Mouse (Mus musculus): ENCODE measurements around the gene Tmem248. TPM values are rescaled to one million over a fixed set of nuclear protein-coding genes. Genes with fewer than 3 reads are reported as not detected.
A peak's percentile ranks its signal among the peaks of the same experiment; 100 is the strongest.

The Tmem248 gene
- polyA plus RNA-seq (2015; fragmentation: Nextera tagmentation; extraction: Ambion mirVana), result 26.3 and 37.7 TPM in 2 replicates

DNA sequence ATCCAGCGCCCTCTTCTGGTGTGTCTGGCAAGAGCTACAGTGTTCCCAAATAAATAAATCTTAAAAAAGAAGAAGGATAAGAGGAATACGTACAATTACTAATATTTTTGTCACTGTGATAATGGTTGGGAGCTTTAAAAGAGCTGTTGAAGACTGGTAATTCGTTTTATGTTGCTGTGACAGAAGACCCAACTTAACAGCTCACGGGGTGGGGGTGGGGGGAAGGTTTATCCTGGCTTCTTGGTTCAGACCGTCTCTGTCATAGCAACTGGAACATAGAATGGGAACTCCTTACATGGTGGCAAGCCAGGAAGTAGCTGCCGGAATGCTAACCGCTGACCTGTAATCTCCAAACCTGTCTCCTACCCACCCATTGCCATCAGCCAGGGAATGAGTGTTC is at the start of gene Tmem248:
Tmem248 (plus strand) TSS at position 301 of the 400 bp plus-strand sequence.
- no peak for ATAC-seq (ENCODE audit: insufficient number of reproducible peaks, low FRiP score, low TSS enrichment, low read depth)
- WGBS, result 83% methylated on average over 7 of the region's 7 CpGs
- Histone ChIP-seq H3K27me3 (no peaks in the 10 kb centered on the region), H3K27ac (no peak within 1 kb of the TSS), H3K9me3 (no peaks in the 10 kb centered on the region), H3K9ac (no peak within 1 kb of the TSS), H3K4me1 (peaks cover 7% of the 10 kb centered on the region; the same call in 1 of the 2 replicates), H3K36me3 (peaks cover 28% of the 10 kb centered on the region), H3K4me3 (no peak within 1 kb of the TSS), H3K4me2 (no peak within 1 kb of the TSS)

- H3K9me3 ChIP-seq, result no peaks in the 10 kb centered on the region
- H3K4me2 ChIP-seq, result no peak overlapping the region
- ATAC-seq (ENCODE audit: insufficient number of reproducible peaks, low FRiP score, low TSS enrichment, low read depth), result no peak
- WGBS, result 48% methylated on average over 6 of the region's 6 CpGs
- H3K4me3 ChIP-seq, result no peak overlapping the region
- peaks cover 24% of the 10 kb centered on the region for H3K4me1 ChIP-seq
- no peaks in the 10 kb centered on the region for H3K27me3 ChIP-seq
- H3K9ac ChIP-seq, result no peak overlapping the region
- H3K36me3 ChIP-seq, result no peaks in the 10 kb centered on the region
- no peak overlapping the region for H3K27ac ChIP-seq
These were observed 47.8 kb upstream of the Tmem248 start for GRCm38 (mm10) chr5:130169109-130169508.

DNA sequence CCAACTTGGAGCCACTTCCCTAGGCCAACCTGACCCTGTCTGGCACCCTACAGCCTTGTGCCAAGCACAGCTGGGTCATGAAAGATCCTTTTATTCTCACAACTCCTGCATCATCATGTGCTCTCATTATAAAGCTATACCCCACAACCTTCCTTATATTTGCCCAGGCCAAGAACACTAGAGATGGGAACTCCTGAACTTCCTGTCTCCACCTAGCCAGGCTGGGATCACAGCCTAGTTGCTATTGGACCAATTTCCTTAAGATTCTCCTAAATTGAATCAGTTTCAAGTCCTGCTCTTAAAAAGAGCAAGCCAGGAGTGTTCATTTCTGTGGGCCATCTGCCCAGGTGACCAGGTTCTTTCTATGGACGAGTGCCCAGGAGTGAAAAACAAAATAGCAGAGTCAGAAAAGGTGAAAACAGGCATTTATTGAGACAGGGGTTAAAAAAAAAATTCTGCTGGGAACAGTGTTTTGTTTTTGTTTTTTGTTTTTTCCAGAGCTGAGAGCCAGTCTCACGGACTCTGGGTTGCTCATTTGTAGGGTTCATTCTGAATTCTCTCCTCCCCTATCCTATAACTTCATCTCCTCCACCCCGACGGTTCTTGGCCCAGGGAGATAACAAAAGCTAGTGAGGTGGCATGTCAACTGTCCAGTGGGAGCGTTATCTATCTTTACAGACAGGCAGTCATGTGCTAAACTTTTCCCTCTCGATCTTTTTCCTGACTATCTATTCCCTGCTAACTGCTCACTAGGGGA is 46.0 kb upstream of the Tmem248 start:
- Histone ChIP-seq H3K36me3 (no peaks in the 10 kb centered on the region), H3K4me2 (peak overlapping the region; percentile 64), H3K9me3 (no peaks in the 10 kb centered on the region), H3K9ac (peak overlapping the region; percentile 94), H3K27ac (peak overlapping the region; percentile 88), H3K4me1 (peaks cover 25% of the 10 kb centered on the region), H3K27me3 (no peaks in the 10 kb centered on the region), H3K4me3 (peak overlapping the region; percentile 89)
- ATAC-seq (ENCODE audit: insufficient number of reproducible peaks, low FRiP score, low TSS enrichment, low read depth), result no peak
- 13% methylated on average over 6 of the region's 6 CpGs for WGBS

- no peaks in the 10 kb centered on the region for H3K36me3 ChIP-seq
- WGBS, result under 1% methylated on average over 42 of the region's 62 CpGs
- H3K9ac ChIP-seq, result peak within 1 kb of the TSS; percentile 94
- H3K27ac ChIP-seq, result peak within 1 kb of the TSS; percentile 88
- H3K9me3 ChIP-seq, result no peaks in the 10 kb centered on the region
- peak; percentile 87 for ATAC-seq (ENCODE audit: insufficient number of reproducible peaks, low FRiP score, low TSS enrichment, low read depth)
- H3K4me3 ChIP-seq, result peak within 1 kb of the TSS; percentile 89
- no peaks in the 10 kb centered on the region for H3K27me3 ChIP-seq
- H3K4me1 ChIP-seq, result peaks cover 25% of the 10 kb centered on the region
- peak within 1 kb of the TSS; percentile 64 for H3K4me2 ChIP-seq
These were observed 45.4 kb upstream of the Tmem248 start, which contains the start of gene Rabgef1 for GRCm38 (mm10) chr5:130171423-130171954. Gene Rabgef1 (plus strand): TSS chr5:130171798.

GRCm38 (mm10) chr5:130171956-130172601 is 44.8 kb upstream of the Tmem248 start:
- Histone ChIP-seq H3K27me3 (no peaks in the 10 kb centered on the region), H3K27ac (peak overlapping the region; percentile 88), H3K9me3 (no peaks in the 10 kb centered on the region), H3K4me2 (peak overlapping the region; percentile 64), H3K4me1 (peaks cover 25% of the 10 kb centered on the region), H3K9ac (peak overlapping the region; percentile 94), H3K4me3 (peak overlapping the region; percentile 89), H3K36me3 (no peaks in the 10 kb centered on the region)
- peak; percentile 72 for ATAC-seq (ENCODE audit: insufficient number of reproducible peaks, low FRiP score, low TSS enrichment, low read depth)
- WGBS, result under 1% methylated on average over 38 of the region's 46 CpGs

DNA sequence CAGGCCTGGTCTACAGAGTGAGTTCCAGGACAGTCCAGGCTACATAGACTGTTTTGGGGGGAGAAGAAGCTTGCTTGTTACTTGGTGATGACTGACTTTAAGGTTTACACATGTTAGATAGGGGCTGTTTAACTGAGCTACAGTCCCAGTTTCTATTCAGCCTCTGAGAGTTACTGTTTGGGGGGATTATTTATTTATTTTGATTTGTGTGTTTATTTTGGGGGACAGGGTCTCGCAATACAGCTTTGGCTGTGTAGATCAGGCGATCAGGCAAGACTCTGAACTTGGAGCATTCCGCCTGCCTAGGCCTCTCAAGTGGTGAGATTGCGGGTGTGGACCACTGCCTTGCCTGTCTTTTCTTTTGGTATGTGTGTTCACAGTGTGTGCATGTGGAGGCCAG is 43.9 kb upstream of the Tmem248 start:
- no peaks in the 10 kb centered on the region for H3K27me3 ChIP-seq
- no peak overlapping the region for H3K9ac ChIP-seq
- H3K4me2 ChIP-seq, result peak overlapping the region; percentile 64
- 0 out of 2 replicates have a peak overlapping the region, but pooled peaks have one; percentile 89 for H3K4me3 ChIP-seq
- no peak for ATAC-seq (ENCODE audit: insufficient number of reproducible peaks, low FRiP score, low TSS enrichment, low read depth)
- no peak overlapping the region for H3K27ac ChIP-seq
- 89% methylated on average over 4 of the region's 4 CpGs for WGBS
- H3K36me3 ChIP-seq, result no peaks in the 10 kb centered on the region
- H3K9me3 ChIP-seq, result no peaks in the 10 kb centered on the region
- H3K4me1 ChIP-seq, result peaks cover 27% of the 10 kb centered on the region

DNA sequence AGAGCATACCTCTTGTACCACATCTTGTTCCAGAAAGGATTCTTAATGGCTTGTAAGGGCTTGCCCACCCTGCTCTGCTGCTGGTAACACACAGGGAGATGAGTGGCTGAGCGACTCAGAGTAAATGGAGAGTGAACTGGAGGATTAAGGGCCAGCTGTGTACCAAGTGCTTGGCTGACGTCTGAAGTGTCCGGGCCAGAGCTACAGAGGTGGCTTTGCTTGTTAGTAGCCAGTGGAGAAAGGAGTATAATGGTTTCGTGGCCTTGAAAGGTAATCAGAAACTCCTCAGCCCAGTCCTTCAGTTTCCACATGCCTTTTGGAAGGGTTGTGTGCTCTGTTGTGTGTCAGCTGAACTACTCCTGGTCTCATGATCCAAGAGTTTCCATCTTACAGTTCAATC is 39.0 kb upstream of the Tmem248 start:
- Histone ChIP-seq H3K9me3 (no peaks in the 10 kb centered on the region), H3K4me3 (no peak overlapping the region), H3K4me2 (no peak overlapping the region), H3K36me3 (no peaks in the 10 kb centered on the region), H3K4me1 (peaks cover 19% of the 10 kb centered on the region), H3K9ac (no peak overlapping the region), H3K27ac (no peak overlapping the region), H3K27me3 (no peaks in the 10 kb centered on the region)
- 45% methylated on average over 4 of the region's 4 CpGs for WGBS
- no peak for ATAC-seq (ENCODE audit: insufficient number of reproducible peaks, low FRiP score, low TSS enrichment, low read depth)

DNA sequence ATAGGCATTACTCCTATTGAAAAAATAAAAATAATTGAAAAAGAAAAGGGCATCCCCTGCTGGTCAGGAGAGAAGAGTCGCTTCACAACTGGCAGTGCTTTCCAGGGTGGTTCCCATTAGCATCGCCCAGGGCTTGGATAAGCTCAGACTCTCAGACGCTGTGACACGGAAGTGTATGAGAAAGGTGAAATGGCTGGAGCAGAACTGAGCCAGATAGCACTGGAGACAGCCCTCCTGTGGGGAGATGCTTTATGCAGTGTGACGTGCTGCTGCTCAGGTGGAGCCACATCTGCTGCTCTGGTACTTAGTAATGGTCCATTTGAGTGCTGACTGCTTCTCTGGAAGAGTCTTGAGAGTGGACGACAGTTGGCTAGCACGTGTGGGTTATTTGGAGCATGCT is 36.5 kb upstream of the Tmem248 start:
- Histone ChIP-seq H3K27ac (no peak overlapping the region), H3K4me1 (peaks cover 8% of the 10 kb centered on the region; the same call in 1 of the 2 replicates), H3K9ac (no peak overlapping the region), H3K36me3 (no peaks in the 10 kb centered on the region), H3K4me3 (no peak overlapping the region), H3K9me3 (no peaks in the 10 kb centered on the region), H3K27me3 (no peaks in the 10 kb centered on the region), H3K4me2 (no peak overlapping the region)
- ATAC-seq (ENCODE audit: insufficient number of reproducible peaks, low FRiP score, low TSS enrichment, low read depth), result no peak
- 65% methylated on average over 7 of the region's 7 CpGs for WGBS

DNA sequence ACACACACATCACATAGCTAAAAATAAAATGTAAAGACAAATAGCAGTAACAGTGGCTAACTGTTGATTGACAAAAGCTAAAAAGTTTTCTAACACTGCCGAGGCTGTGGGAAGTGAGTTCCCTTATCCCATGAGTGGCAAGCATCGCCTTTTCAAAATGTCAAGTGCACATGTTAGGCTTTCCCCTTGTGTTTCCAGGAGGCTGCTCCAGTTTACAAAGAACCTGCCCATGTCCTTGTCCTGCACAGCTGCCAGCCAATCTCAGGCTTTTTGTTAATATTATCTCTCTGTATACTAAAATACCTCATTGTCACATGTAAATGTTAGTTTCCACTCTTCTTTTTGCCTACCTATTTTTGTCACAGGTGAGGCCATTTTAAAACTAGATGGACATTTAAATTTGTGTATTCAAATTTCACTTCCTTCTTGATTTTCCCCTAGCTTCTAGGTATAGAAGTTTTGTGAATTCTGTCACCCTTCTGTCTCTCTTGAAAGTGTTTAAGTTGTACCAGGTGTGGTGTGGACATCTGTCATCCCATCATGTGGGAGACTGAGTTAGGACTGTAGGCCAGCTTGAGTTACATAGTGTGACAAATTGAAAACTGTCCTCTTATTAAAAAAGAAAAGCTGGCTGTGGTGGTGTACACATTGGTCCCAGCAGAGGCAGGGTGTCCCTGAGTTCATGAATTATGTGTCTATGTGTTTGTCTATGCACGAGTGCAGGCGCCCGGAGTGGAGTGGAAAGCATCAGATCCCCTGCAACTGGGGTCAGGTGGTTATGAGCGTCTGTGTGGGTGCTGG is 34.9 kb upstream of the Tmem248 start:
- Histone ChIP-seq H3K4me1 (peaks cover 8% of the 10 kb centered on the region; the same call in 1 of the 2 replicates), H3K9me3 (no peaks in the 10 kb centered on the region), H3K4me2 (no peak overlapping the region), H3K27ac (no peak overlapping the region), H3K4me3 (no peak overlapping the region), H3K36me3 (no peaks in the 10 kb centered on the region), H3K9ac (no peak overlapping the region), H3K27me3 (no peaks in the 10 kb centered on the region)
- WGBS, result 84% methylated on average over 6 of the region's 6 CpGs
- no peak for ATAC-seq (ENCODE audit: insufficient number of reproducible peaks, low FRiP score, low TSS enrichment, low read depth)

DNA sequence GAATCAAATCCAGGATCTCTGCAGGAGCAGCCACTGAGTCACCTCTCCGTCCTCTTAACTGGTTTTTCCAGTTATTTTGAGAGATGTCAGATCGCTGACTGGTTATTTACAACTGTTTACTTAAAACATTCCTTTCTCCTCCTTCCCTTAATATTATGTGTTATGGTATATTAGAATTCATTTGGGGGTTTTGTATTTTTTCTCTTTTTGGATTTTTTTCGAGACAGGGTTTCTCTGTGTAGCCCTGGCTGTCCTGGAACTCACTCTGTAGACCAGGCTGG is 34.4 kb upstream of the Tmem248 start:
- 0 out of 2 replicates have a peak, but pooled peaks cover 3% of the 10 kb centered on the region for H3K36me3 ChIP-seq
- H3K4me3 ChIP-seq, result no peak overlapping the region
- no peaks in the 10 kb centered on the region for H3K27me3 ChIP-seq
- no peak overlapping the region for H3K4me2 ChIP-seq
- H3K27ac ChIP-seq, result no peak overlapping the region
- no peak for ATAC-seq (ENCODE audit: insufficient number of reproducible peaks, low FRiP score, low TSS enrichment, low read depth)
- no peaks in the 10 kb centered on the region for H3K9me3 ChIP-seq
- 78% methylated on average over 3 of the region's 3 CpGs for WGBS
- no peak overlapping the region for H3K9ac ChIP-seq
- peaks cover 8% of the 10 kb centered on the region; the same call in 1 of the 2 replicates for H3K4me1 ChIP-seq

- Histone ChIP-seq H3K4me1 (peaks cover 5% of the 10 kb centered on the region; the same call in 1 of the 2 replicates), H3K9ac (no peak overlapping the region), H3K9me3 (no peaks in the 10 kb centered on the region), H3K4me3 (no peak overlapping the region), H3K27ac (no peak overlapping the region), H3K4me2 (no peak overlapping the region), H3K27me3 (no peaks in the 10 kb centered on the region), H3K36me3 (peaks cover 17% of the 10 kb centered on the region)
- 83% methylated on average over 9 of the region's 9 CpGs for WGBS
- no peak for ATAC-seq (ENCODE audit: insufficient number of reproducible peaks, low FRiP score, low TSS enrichment, low read depth)
These were observed 32.6 kb upstream of the Tmem248 start for GRCm38 (mm10) chr5:130184193-130184856.
